In the genomic region with DNA sequence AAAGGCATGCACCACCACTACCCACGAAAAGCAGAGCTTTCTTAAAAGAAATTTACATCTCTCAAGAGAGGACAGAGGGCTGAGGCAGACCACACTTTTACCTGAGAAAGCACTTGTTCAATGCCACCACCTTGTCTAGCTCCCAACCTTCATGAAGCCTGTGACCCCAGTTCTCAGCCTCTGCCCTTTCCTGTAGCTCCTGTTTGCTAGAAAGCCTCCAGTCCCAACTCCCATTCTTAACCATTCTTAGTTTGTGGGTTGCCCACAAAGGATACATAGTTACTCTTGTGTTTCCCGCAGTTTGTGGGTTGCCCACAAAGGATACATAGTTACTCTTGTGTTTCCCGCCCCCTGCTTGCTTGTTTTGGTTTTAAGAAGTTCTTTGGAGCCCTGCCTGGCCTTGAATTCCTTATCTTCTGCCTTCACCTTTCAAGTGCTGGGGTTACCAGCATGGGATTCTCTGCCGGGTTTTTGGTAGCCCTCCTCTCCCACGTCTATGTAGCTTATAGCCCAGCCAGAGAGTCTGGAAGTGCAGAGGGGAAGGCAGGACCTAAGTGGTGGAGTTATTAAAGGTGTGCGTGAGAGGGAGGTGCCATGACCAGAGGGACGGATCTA, we compare ENCODE assay signal across 8 mouse cellular contexts. TPM values are rescaled to one million over a fixed set of nuclear protein-coding genes. Genes with fewer than 3 reads are reported as not detected.
DNase-seq lines count a peak whose midpoint lies in the region; ATAC-seq and TF ChIP-seq lines count a peak whose summit lies in the region.

No protein-coding gene starts in this region.

- H3K79me2 ChIP-seq in C2C12 (ENCODE audit: control insufficient read depth, insufficient read depth), result peaks cover 32% of the 10 kb centered on the region

- peak overlapping the region; percentile 97 for H3K4me2 ChIP-seq in liver, embryonic 15.5 days

- H3K27me3 ChIP-seq in heart, embryonic 10.5 days (ENCODE audit: insufficient read depth, poor library complexity, severe bottlenecking), result peaks cover 67% of the 10 kb centered on the region
- H3K27me3 ChIP-seq in C2C12 (ENCODE audit: control insufficient read depth, insufficient read depth, insufficient read length), result no peaks in the 10 kb centered on the region
- H3K27me3 ChIP-seq in liver, embryonic 15.5 days, result peaks cover 36% of the 10 kb centered on the region

- no peak for DNase-seq in heart, embryonic 10.5 days (ENCODE audit: low spot score)
- DNase-seq in heart, postnatal 10 days, result no peak
- DNase-seq in c-Kit-positive CD71-positive TER-119-negative erythroid progenitor cells, embryonic 14.5 days (ENCODE audit: low read depth), result peak; percentile 42
- DNase-seq in retina, embryonic 14.5 days (ENCODE audit: low spot score), result no peak
- DNase-seq in left cerebral cortex, postnatal 4 days, result no peak
- DNase-seq in layer of hippocampus, adult 8-10 months (ENCODE audit: low spot score in 2 of 2), result no peak

- H3K36me3 ChIP-seq in heart, embryonic 10.5 days, result 0 out of 2 replicates have a peak, but pooled peaks cover 5% of the 10 kb centered on the region
- peaks cover 14% of the 10 kb centered on the region for H3K36me3 ChIP-seq in C2C12 (ENCODE audit: control insufficient read depth, insufficient read depth)
- peaks cover 4% of the 10 kb centered on the region; the same call in 1 of the 2 replicates for H3K36me3 ChIP-seq in liver, embryonic 15.5 days (replicated peaks)

- H3ac ChIP-seq in C2C12 (ENCODE audit: control insufficient read depth, insufficient read length, low read depth), result no peak overlapping the region

- WGBS in heart, embryonic 10.5 days, result 27% methylated on average over 7 of the region's 7 CpGs
- WGBS in liver, embryonic 15.5 days (ENCODE audit: insufficient replicate concordance), result 7% methylated on average over 7 of the region's 7 CpGs

- H3K9ac ChIP-seq in liver, embryonic 15.5 days, result no peak overlapping the region

- ATAC-seq in liver, embryonic 15.5 days (ENCODE audit: insufficient read depth), result peak; percentile 26

- H3K4me3 ChIP-seq in heart, embryonic 10.5 days, result peak overlapping the region; percentile 79
- peak overlapping the region; percentile 51 for H3K4me3 ChIP-seq in C2C12 (ENCODE audit: insufficient read depth, poor library complexity, severe bottlenecking)
- H3K4me3 ChIP-seq in liver, embryonic 15.5 days (replicated peaks), result peak overlapping the region; percentile 80

- no peak for TF ChIP-seq CTCF in C2C12 (IDR thresholded peaks at IDR 0.05; ENCODE audit: control insufficient read depth, insufficient read depth, insufficient read length)

- peak overlapping the region; percentile 93 for H3K27ac ChIP-seq in heart, embryonic 10.5 days
- peak overlapping the region; percentile 72 for H3K27ac ChIP-seq in liver, embryonic 15.5 days (replicated peaks)

- peaks cover 47% of the 10 kb centered on the region for H3K4me1 ChIP-seq in heart, embryonic 10.5 days
- peaks cover 70% of the 10 kb centered on the region for H3K4me1 ChIP-seq in liver, embryonic 15.5 days (replicated peaks)

- H3K9me3 ChIP-seq in heart, embryonic 10.5 days, result no peaks in the 10 kb centered on the region
- H3K9me3 ChIP-seq in liver, embryonic 15.5 days (replicated peaks), result no peaks in the 10 kb centered on the region

- peaks cover 17% of the 10 kb centered on the region for H3K79me3 ChIP-seq in C2C12 (ENCODE audit: low read depth)

- intact Hi-C loops in heart, postnatal 10 days (cut with DNase I), result no loop called here
- intact Hi-C loops in left cerebral cortex, postnatal 4 days (cut with DNase I), result no loop called here

TF ChIP-seq in C2C12, 6 proteins besides CTCF, POLR2A, EP300 and RAD21:
- TF ChIP-seq CEBPB (IDR thresholded peaks at IDR 0.05; ENCODE audit: low read depth) (no peak), MYOG (IDR thresholded peaks at IDR 0.05; ENCODE audit: control insufficient read depth, extremely low read depth, insufficient read length) (no peak), USF1 (IDR thresholded peaks at IDR 0.05; ENCODE audit: low read depth) (no peak), MYOD1 (IDR thresholded peaks at IDR 0.05; ENCODE audit: control insufficient read depth, insufficient read length, low read depth) (no peak), FOSL1 (IDR thresholded peaks at IDR 0.05; ENCODE audit: insufficient read depth, low read length, poor library complexity, severe bottlenecking) (no peak), MAX (IDR thresholded peaks at IDR 0.05) (no peak)

RNA-seq across cellular contexts. Expression of a gene that starts 1.4 kb away (rescaled TPM):
- 7.5 and 9.5 TPM in 2 replicates for polyA plus RNA-seq in heart, embryonic 10.5 days (2016; fragmentation: Nextera tagmentation; extraction: Ambion mirVana)
- total RNA-seq in heart, postnatal 10 days (2021), result 10 to 100 TPM; 14.0 to 19.6 TPM
- polyA plus RNA-seq in C2C12 (2012; fragmentation: generic; extraction: Trizol), result 6.3 TPM
- polyA plus RNA-seq in liver, embryonic 15.5 days (2015; fragmentation: Nextera tagmentation; extraction: Ambion mirVana), result 4.2 TPM in 2 replicates
- total RNA-seq in left cerebral cortex, postnatal 4 days (2021), result 1 to 10 TPM; 2.9 TPM
- total RNA-seq in layer of hippocampus, adult 8-10 months (2022), result 1 to 10 TPM; 3.6 to 8.6 (median 6.1) TPM

RNA-seq across cellular contexts. Expression of a gene that starts 36.1 kb away (rescaled TPM):
- polyA plus RNA-seq in heart, embryonic 10.5 days (2016; fragmentation: Nextera tagmentation; extraction: Ambion mirVana), result 10.8 and 11.2 TPM in 2 replicates
- total RNA-seq in heart, postnatal 10 days (2021), result 1 to 10 TPM; 3.7 to 5.0 TPM
- 0.51 TPM for polyA plus RNA-seq in C2C12 (2012; fragmentation: generic; extraction: Trizol)
- polyA plus RNA-seq in liver, embryonic 15.5 days (2015; fragmentation: Nextera tagmentation; extraction: Ambion mirVana), result 1.6 and 2.6 TPM in 2 replicates
- 1 to 10 TPM; 4.1 to 5.3 TPM for total RNA-seq in left cerebral cortex, postnatal 4 days (2021)
- 1 to 10 TPM; 6.0 to 6.9 (median 6.3) TPM for total RNA-seq in layer of hippocampus, adult 8-10 months (2022)

RNA-seq across cellular contexts. Expression of a gene that starts 36.2 kb away (rescaled TPM):
- polyA plus RNA-seq in heart, embryonic 10.5 days (2016; fragmentation: Nextera tagmentation; extraction: Ambion mirVana), result 7.1 and 7.9 TPM in 2 replicates
- total RNA-seq in heart, postnatal 10 days (2021), result 1 to 10 TPM; 7.9 TPM
- polyA plus RNA-seq in C2C12 (2012; fragmentation: generic; extraction: Trizol), result 2.3 TPM
- 1.9 and 2.3 TPM in 2 replicates for polyA plus RNA-seq in liver, embryonic 15.5 days (2015; fragmentation: Nextera tagmentation; extraction: Ambion mirVana)
- 1 to 10 TPM; 4.2 to 5.1 TPM for total RNA-seq in left cerebral cortex, postnatal 4 days (2021)
- total RNA-seq in layer of hippocampus, adult 8-10 months (2022), result 1 to 10 TPM; 5.9 to 8.0 (median 7.0) TPM
